Mouse (Mus musculus) bone marrow macrophage, adult 2 months (primary cell): Measurements from ENCODE around the gene Pqlc2.

Source experiments
- CTCF ChIP-seq: IDR thresholded peaks from 2 replicates; pipeline ENCODE4 v1.5.1; 2012; ENCODE audit warnings: low read depth, mild to moderate bottlenecking, low read length, moderate library complexity
- POLR2A ChIP-seq: IDR thresholded peaks from 2 replicates; pipeline ENCODE4 v1.6.1; 2012; ENCODE audit warnings: mild to moderate bottlenecking, low read depth, low read length, borderline replicate concordance

DNA sequence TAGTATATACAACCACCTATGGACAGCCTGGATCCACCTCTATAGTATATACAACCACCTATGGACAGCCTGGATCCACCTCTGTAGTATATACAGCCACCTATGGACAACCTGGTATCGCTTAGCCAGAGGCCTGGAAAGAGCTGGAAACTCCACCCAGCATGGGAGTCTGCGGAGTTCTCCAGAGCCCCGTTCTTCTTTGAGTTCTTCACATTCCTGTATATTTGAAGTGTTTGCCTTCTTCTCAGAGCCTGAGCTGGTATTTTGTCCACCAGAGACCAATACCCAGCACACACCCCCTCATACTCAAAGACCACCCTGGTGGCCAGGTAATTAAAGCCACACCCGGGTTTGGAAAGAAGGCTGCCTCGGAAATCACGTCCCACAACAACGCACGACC is 53.8 kb downstream of the Pqlc2 start:
- TF ChIP-seq CTCF, result no peak
- TF ChIP-seq POLR2A, result no peak
